Mouse (Mus musculus): Measurements from ENCODE around the gene Nfat5. TPM values are rescaled to one million over a fixed set of nuclear protein-coding genes. Genes with fewer than 3 reads are reported as not detected.
A peak's percentile ranks its signal among the peaks of the same experiment; 100 is the strongest.

Nfat5 gene
- polyA plus RNA-seq, 1 experiment from 2014 or later, result 8.8 TPM

- no peaks in the 10 kb centered on the region for H3K36me3 ChIP-seq (ENCODE audit: control insufficient read depth, insufficient read depth, low read length)
- H3K9me3 ChIP-seq (replicated peaks; ENCODE audit: control insufficient read depth, low read length, poor library complexity, severe bottlenecking), result no peaks in the 10 kb centered on the region
- 0 out of 2 replicates have a peak, but pooled peaks have one; percentile 75 for ATAC-seq
- no peak overlapping the region for H3K4me3 ChIP-seq (ENCODE audit: low read depth, low read length)
- 0% methylated on average over 1 of the region's 1 CpGs for WGBS
- peaks cover 4% of the 10 kb centered on the region; the same call in 1 of the 2 replicates for H3K4me1 ChIP-seq (ENCODE audit: control insufficient read depth, insufficient read depth, low read length)
- no peak overlapping the region for H3K27ac ChIP-seq (ENCODE audit: low read length)
- H3K27me3 ChIP-seq (ENCODE audit: control insufficient read depth, insufficient read depth, low read depth, low read length), result no peaks in the 10 kb centered on the region
- H3K4me2 ChIP-seq (ENCODE audit: low read length), result no peak overlapping the region
- no peak overlapping the region for H3K9ac ChIP-seq (ENCODE audit: low read depth, low read length)
Observed at GRCm38 (mm10) chr8:107324142-107324541, 30.9 kb downstream of the Nfat5 start.

- Histone ChIP-seq H3K4me3 (ENCODE audit: low read depth, low read length) (no peak overlapping the region), H3K9ac (ENCODE audit: low read depth, low read length) (no peak overlapping the region), H3K4me1 (ENCODE audit: control insufficient read depth, insufficient read depth, low read length) (no peaks in the 10 kb centered on the region), H3K27me3 (ENCODE audit: control insufficient read depth, insufficient read depth, low read depth, low read length) (no peaks in the 10 kb centered on the region), H3K9me3 (replicated peaks; ENCODE audit: control insufficient read depth, low read length, poor library complexity, severe bottlenecking) (no peaks in the 10 kb centered on the region), H3K27ac (ENCODE audit: low read length) (no peak overlapping the region), H3K4me2 (ENCODE audit: low read length) (no peak overlapping the region), H3K36me3 (ENCODE audit: control insufficient read depth, insufficient read depth, low read length) (no peaks in the 10 kb centered on the region)
- ATAC-seq, result no peak
- WGBS, result 87% methylated on average over 1 of the region's 1 CpGs
Observed at GRCm38 (mm10) chr8:107329595-107329994, 36.3 kb downstream of the Nfat5 start.

GRCm38 (mm10) chr8:107336480-107336879 lies 43.2 kb downstream of the Nfat5 start:
- 100% methylated on average over 1 of the region's 1 CpGs for WGBS
- no peak overlapping the region for H3K9ac ChIP-seq (ENCODE audit: low read depth, low read length)
- no peak for ATAC-seq
- no peak overlapping the region for H3K27ac ChIP-seq (ENCODE audit: low read length)
- no peaks in the 10 kb centered on the region for H3K4me1 ChIP-seq (ENCODE audit: control insufficient read depth, insufficient read depth, low read length)
- H3K36me3 ChIP-seq (ENCODE audit: control insufficient read depth, insufficient read depth, low read length), result no peaks in the 10 kb centered on the region
- no peak overlapping the region for H3K4me3 ChIP-seq (ENCODE audit: low read depth, low read length)
- H3K4me2 ChIP-seq (ENCODE audit: low read length), result no peak overlapping the region
- H3K27me3 ChIP-seq (ENCODE audit: control insufficient read depth, insufficient read depth, low read depth, low read length), result no peaks in the 10 kb centered on the region
- H3K9me3 ChIP-seq (replicated peaks; ENCODE audit: control insufficient read depth, low read length, poor library complexity, severe bottlenecking), result no peaks in the 10 kb centered on the region

GRCm38 (mm10) chr8:107370311-107370710 lies 77.0 kb downstream of the Nfat5 start:
- no peaks in the 10 kb centered on the region for H3K9me3 ChIP-seq (replicated peaks; ENCODE audit: control insufficient read depth, low read length, poor library complexity, severe bottlenecking)
- H3K4me1 ChIP-seq (ENCODE audit: control insufficient read depth, insufficient read depth, low read length), result no peaks in the 10 kb centered on the region
- peaks cover 36% of the 10 kb centered on the region for H3K36me3 ChIP-seq (ENCODE audit: control insufficient read depth, insufficient read depth, low read length)
- H3K27me3 ChIP-seq (ENCODE audit: control insufficient read depth, insufficient read depth, low read depth, low read length), result no peaks in the 10 kb centered on the region
- no peak overlapping the region for H3K4me3 ChIP-seq (ENCODE audit: low read depth, low read length)
- no peak for ATAC-seq
- no peak overlapping the region for H3K27ac ChIP-seq (ENCODE audit: low read length)
- H3K4me2 ChIP-seq (ENCODE audit: low read length), result no peak overlapping the region
- 93% methylated on average over 4 of the region's 4 CpGs for WGBS
- H3K9ac ChIP-seq (ENCODE audit: low read depth, low read length), result no peak overlapping the region

- Histone ChIP-seq H3K9ac (ENCODE audit: low read depth, low read length) (no peak overlapping the region), H3K36me3 (ENCODE audit: control insufficient read depth, insufficient read depth, low read length) (peaks cover 10% of the 10 kb centered on the region; the same call in 1 of the 2 replicates), H3K9me3 (replicated peaks; ENCODE audit: control insufficient read depth, low read length, poor library complexity, severe bottlenecking) (no peaks in the 10 kb centered on the region), H3K4me2 (ENCODE audit: low read length) (no peak overlapping the region), H3K27ac (ENCODE audit: low read length) (no peak overlapping the region), H3K27me3 (ENCODE audit: control insufficient read depth, insufficient read depth, low read depth, low read length) (no peaks in the 10 kb centered on the region), H3K4me1 (ENCODE audit: control insufficient read depth, insufficient read depth, low read length) (no peaks in the 10 kb centered on the region), H3K4me3 (ENCODE audit: low read depth, low read length) (no peak overlapping the region)
- no peak for ATAC-seq
- WGBS, result 94% methylated on average over 3 of the region's 3 CpGs
Observed at GRCm38 (mm10) chr8:107377346-107377745, 84.1 kb downstream of the Nfat5 start.

GRCm38 (mm10) chr8:107380734-107381133 lies 87.5 kb downstream of the Nfat5 start:
- Histone ChIP-seq H3K27ac (ENCODE audit: low read length) (no peak overlapping the region), H3K4me1 (ENCODE audit: control insufficient read depth, insufficient read depth, low read length) (no peaks in the 10 kb centered on the region), H3K27me3 (ENCODE audit: control insufficient read depth, insufficient read depth, low read depth, low read length) (no peaks in the 10 kb centered on the region), H3K4me3 (ENCODE audit: low read depth, low read length) (no peak overlapping the region), H3K36me3 (ENCODE audit: control insufficient read depth, insufficient read depth, low read length) (peaks cover 9% of the 10 kb centered on the region; the same call in 1 of the 2 replicates), H3K4me2 (ENCODE audit: low read length) (no peak overlapping the region), H3K9ac (ENCODE audit: low read depth, low read length) (no peak overlapping the region), H3K9me3 (replicated peaks; ENCODE audit: control insufficient read depth, low read length, poor library complexity, severe bottlenecking) (no peaks in the 10 kb centered on the region)
- ATAC-seq, result no peak
- 95% methylated on average over 8 of the region's 8 CpGs for WGBS

GRCm38 (mm10) chr8:107381666-107382065 lies 88.4 kb downstream of the Nfat5 start:
- H3K4me3 ChIP-seq (ENCODE audit: low read depth, low read length), result no peak overlapping the region
- H3K27me3 ChIP-seq (ENCODE audit: control insufficient read depth, insufficient read depth, low read depth, low read length), result no peaks in the 10 kb centered on the region
- peaks cover 9% of the 10 kb centered on the region; the same call in 1 of the 2 replicates for H3K36me3 ChIP-seq (ENCODE audit: control insufficient read depth, insufficient read depth, low read length)
- no peak overlapping the region for H3K27ac ChIP-seq (ENCODE audit: low read length)
- 95% methylated on average over 4 of the region's 4 CpGs for WGBS
- no peaks in the 10 kb centered on the region for H3K9me3 ChIP-seq (replicated peaks; ENCODE audit: control insufficient read depth, low read length, poor library complexity, severe bottlenecking)
- no peak overlapping the region for H3K4me2 ChIP-seq (ENCODE audit: low read length)
- H3K4me1 ChIP-seq (ENCODE audit: control insufficient read depth, insufficient read depth, low read length), result no peaks in the 10 kb centered on the region
- H3K9ac ChIP-seq (ENCODE audit: low read depth, low read length), result no peak overlapping the region
- ATAC-seq, result no peak

- WGBS, result 77% methylated on average over 4 of the region's 4 CpGs
- no peaks in the 10 kb centered on the region for H3K9me3 ChIP-seq (replicated peaks; ENCODE audit: control insufficient read depth, low read length, poor library complexity, severe bottlenecking)
- H3K4me2 ChIP-seq (ENCODE audit: low read length), result no peak overlapping the region
- H3K36me3 ChIP-seq (ENCODE audit: control insufficient read depth, insufficient read depth, low read length), result peaks cover 9% of the 10 kb centered on the region; the same call in 1 of the 2 replicates
- no peak overlapping the region for H3K9ac ChIP-seq (ENCODE audit: low read depth, low read length)
- no peaks in the 10 kb centered on the region for H3K27me3 ChIP-seq (ENCODE audit: control insufficient read depth, insufficient read depth, low read depth, low read length)
- H3K27ac ChIP-seq (ENCODE audit: low read length), result no peak overlapping the region
- no peaks in the 10 kb centered on the region for H3K4me1 ChIP-seq (ENCODE audit: control insufficient read depth, insufficient read depth, low read length)
- no peak for ATAC-seq
- H3K4me3 ChIP-seq (ENCODE audit: low read depth, low read length), result no peak overlapping the region
Observed at GRCm38 (mm10) chr8:107382898-107383297, 89.6 kb downstream of the Nfat5 start.

- H3K27ac ChIP-seq (ENCODE audit: low read length), result no peak overlapping the region
- H3K4me1 ChIP-seq (ENCODE audit: control insufficient read depth, insufficient read depth, low read length), result no peaks in the 10 kb centered on the region
- no peak overlapping the region for H3K4me3 ChIP-seq (ENCODE audit: low read depth, low read length)
- peaks cover 3% of the 10 kb centered on the region; the same call in 1 of the 2 replicates for H3K36me3 ChIP-seq (ENCODE audit: control insufficient read depth, insufficient read depth, low read length)
- no peaks in the 10 kb centered on the region for H3K27me3 ChIP-seq (ENCODE audit: control insufficient read depth, insufficient read depth, low read depth, low read length)
- WGBS, result 63% methylated on average over 5 of the region's 5 CpGs
- H3K4me2 ChIP-seq (ENCODE audit: low read length), result no peak overlapping the region
- no peaks in the 10 kb centered on the region for H3K9me3 ChIP-seq (replicated peaks; ENCODE audit: control insufficient read depth, low read length, poor library complexity, severe bottlenecking)
- no peak overlapping the region for H3K9ac ChIP-seq (ENCODE audit: low read depth, low read length)
- no peak for ATAC-seq
Observed at GRCm38 (mm10) chr8:107384651-107385050, 91.4 kb downstream of the Nfat5 start.
